In genomic region chr3:142168251-142168862, GRCm38 (mm10) we compare ENCODE assay signal across 9 mouse cellular contexts. TPM values are rescaled to one million over a fixed set of nuclear protein-coding genes. Genes with fewer than 3 reads are reported as not detected.
DNase-seq lines count a peak whose midpoint lies in the region; ATAC-seq and TF ChIP-seq lines count a peak whose summit lies in the region.
"Had no signal": no experiment of that assay in that cellular context is flagged by ENCODE, and none has a peak within 500 bp of the region (broad histone marks: within the 10 kb centered on the region; RNA-seq: fewer than 3 reads in every experiment).

No protein-coding gene starts in this region.

- peak; percentile 29; the same call in 1 of the 2 replicates for ATAC-seq in lung, embryonic 16.5 days (ENCODE audit: low read depth)
- ATAC-seq in limb, embryonic 12.5 days (ENCODE audit: insufficient number of reproducible peaks, insufficient read depth, low FRiP score, low TSS enrichment, low read depth): peak; percentile 17; the same call in 1 of the 2 replicates

- intact Hi-C loops in left cerebral cortex, postnatal 4 days (cut with DNase I): no loop called here

- H3K36me3 ChIP-seq in lung, embryonic 16.5 days (ENCODE audit: control insufficient read depth, insufficient read depth, low read length): no peaks in the 10 kb centered on the region
- H3K36me3 ChIP-seq in forebrain, embryonic 10.5 days (replicated peaks): 0 out of 2 replicates have a peak, but pooled peaks cover 3% of the 10 kb centered on the region
- H3K36me3 ChIP-seq in limb, embryonic 12.5 days: no peaks in the 10 kb centered on the region
- no peaks in the 10 kb centered on the region for H3K36me3 ChIP-seq in small intestine, adult 2 months (ENCODE audit: control insufficient read depth, insufficient read depth, low read length)

- H3K9me3 ChIP-seq in lung, embryonic 16.5 days (ENCODE audit: control insufficient read depth, low read length): no peaks in the 10 kb centered on the region
- H3K9me3 ChIP-seq in forebrain, embryonic 10.5 days: no peaks in the 10 kb centered on the region
- H3K9me3 ChIP-seq in limb, embryonic 12.5 days: no peaks in the 10 kb centered on the region

- H3K27me3 ChIP-seq in lung, embryonic 16.5 days (ENCODE audit: control insufficient read depth, insufficient read depth, low read depth, low read length): no peaks in the 10 kb centered on the region; the same call in 1 of the 2 replicates
- peaks cover 36% of the 10 kb centered on the region for H3K27me3 ChIP-seq in forebrain, embryonic 10.5 days (ENCODE audit: poor library complexity, severe bottlenecking)
- H3K27me3 ChIP-seq in limb, embryonic 12.5 days: peaks cover 44% of the 10 kb centered on the region
- peaks cover 10% of the 10 kb centered on the region for H3K27me3 ChIP-seq in small intestine, adult 2 months (ENCODE audit: control insufficient read depth, insufficient read depth, low read length)

- TF ChIP-seq POLR2A in small intestine, adult 2 months (IDR thresholded peaks at IDR 0.05; ENCODE audit: low read depth, low read length): no peak

- H3K4me1 ChIP-seq in lung, embryonic 16.5 days (replicated peaks; ENCODE audit: control insufficient read depth, insufficient read depth, low read length): peaks cover 3% of the 10 kb centered on the region; the same call in 1 of the 2 replicates
- peaks cover 35% of the 10 kb centered on the region for H3K4me1 ChIP-seq in forebrain, embryonic 10.5 days
- H3K4me1 ChIP-seq in limb, embryonic 12.5 days (replicated peaks): peaks cover 23% of the 10 kb centered on the region
- peaks cover 7% of the 10 kb centered on the region for H3K4me1 ChIP-seq in small intestine, adult 2 months (ENCODE audit: control insufficient read depth, insufficient read depth, insufficient read length, low read length)

- no peak for DNase-seq in lung, adult 18-20 months
- no peak for DNase-seq in forebrain, embryonic 10.5 days (ENCODE audit: extremely low spot score, low spot score)
- DNase-seq in adipocyte (ENCODE audit: low spot score): no peak
- no peak for DNase-seq in left cerebral cortex, postnatal 4 days
- no peak for DNase-seq in adrenal gland, postnatal 25 days

- TF ChIP-seq CTCF in small intestine, adult 2 months (IDR thresholded peaks at IDR 0.05; ENCODE audit: extremely low read depth, insufficient read length, insufficient replicate concordance, low read depth, low read length): no peak

- 10% methylated on average over 9 of the region's 9 CpGs for WGBS in lung, embryonic 16.5 days
- WGBS in forebrain, embryonic 10.5 days: 6% methylated on average over 9 of the region's 9 CpGs
- 7% methylated on average over 9 of the region's 9 CpGs for WGBS in limb, embryonic 12.5 days
- WGBS in small intestine, adult 2 months: 28% methylated on average over 9 of the region's 9 CpGs

- peak overlapping the region; percentile 91 for H3K4me2 ChIP-seq in lung, embryonic 16.5 days (ENCODE audit: low read depth, low read length)
- peak overlapping the region; percentile 82 for H3K4me2 ChIP-seq in limb, embryonic 12.5 days

- no peak overlapping the region for H3K27ac ChIP-seq in lung, embryonic 16.5 days (ENCODE audit: low read length)
- peak overlapping the region; percentile 95 for H3K27ac ChIP-seq in forebrain, embryonic 10.5 days
- H3K27ac ChIP-seq in limb, embryonic 12.5 days: peak overlapping the region; percentile 92
- H3K27ac ChIP-seq in small intestine, adult 2 months (ENCODE audit: insufficient read depth, low read depth, low read length): no peak overlapping the region

- H3K9ac ChIP-seq in lung, embryonic 16.5 days (ENCODE audit: low read length): peak overlapping the region; percentile 68
- H3K9ac ChIP-seq in limb, embryonic 12.5 days (replicated peaks): peak overlapping the region; percentile 84

- H3K4me3 ChIP-seq in lung, embryonic 16.5 days (ENCODE audit: low read length): peak overlapping the region; percentile 66
- peak overlapping the region; percentile 82 for H3K4me3 ChIP-seq in forebrain, embryonic 10.5 days
- H3K4me3 ChIP-seq in limb, embryonic 12.5 days (replicated peaks): peak overlapping the region; percentile 68
- peak overlapping the region; percentile 46 for H3K4me3 ChIP-seq in small intestine, adult 2 months (ENCODE audit: low read depth, low read length)

RNA-seq across cellular contexts. Expression of gene Bmpr1b, which starts 0.9 kb away (rescaled TPM):
- polyA plus RNA-seq in lung, embryonic 16.5 days (2015; fragmentation: Nextera tagmentation; extraction: Ambion mirVana): 3.7 and 4.0 TPM in 2 replicates
- polyA plus RNA-seq in forebrain, embryonic 10.5 days (2016; fragmentation: Nextera tagmentation; extraction: Ambion mirVana): 9.2 and 10.9 TPM in 2 replicates
- polyA plus RNA-seq in limb, embryonic 12.5 days (2016; fragmentation: Nextera tagmentation; extraction: Ambion mirVana): 17.9 and 18.1 TPM in 2 replicates
- polyA plus RNA-seq in small intestine, adult 2 months (2012; rRNA removed): 0.09 TPM in 1 of 2 replicates, not detected in the other
- 10 to 100 TPM; 11.5 to 14.3 TPM for total RNA-seq in left cerebral cortex, postnatal 4 days (2021)
- 0.24 and 1.2 TPM in 2 replicates for total RNA-seq in adrenal gland, postnatal 25 days (2021)
- total RNA-seq: hematopoietic stem cell, adult 5-6 weeks had no signal

Comparison
In these comparisons a context has a peak if more than half of its experiments do, and no peak if none do; other contexts are left out.
1. H3K27ac ChIP-seq: peak in forebrain, embryonic 10.5 days (single experiment) and limb, embryonic 12.5 days (single experiment); none in lung, embryonic 16.5 days (single experiment) and small intestine, adult 2 months (single experiment).
2. Peak in every context shown above with its lines, with median percentiles within 50 percentile points of each other: H3K4me3 ChIP-seq.